8 mouse cellular contexts compared by ENCODE assay signal in genomic region chr12:50943741-50944521, GRCm38 (mm10).
DNase-seq lines count a peak whose midpoint lies in the region; ATAC-seq lines count a peak whose summit lies in the region.

No protein-coding gene starts in this region.

- ATAC-seq in embryonic facial prominence, embryonic 12.5 days (ENCODE audit: insufficient number of reproducible peaks, insufficient read depth, low FRiP score, low TSS enrichment), result 0 out of 2 replicates have a peak, but pooled peaks have one; percentile 41
- no peak for ATAC-seq in heart, embryonic 16.5 days (replicated peaks; ENCODE audit: extremely low read depth, insufficient read depth, low FRiP score)
- no peak for ATAC-seq in liver, embryonic 12.5 days

- DNase-seq in 3134 (ENCODE audit: extremely low read depth, insufficient read length, low spot score), result peak; percentile 15
- DNase-seq in adrenal gland, postnatal 10 days, result peak; percentile 71
- peak; percentile 59 to 69 for DNase-seq in kidney, postnatal 25 days
- peak; percentile 38 for DNase-seq in ovary, postnatal 14 days (ENCODE audit: low spot score)
- DNase-seq in thymus, postnatal 25 days, result no peak

- H3K4me2 ChIP-seq in embryonic facial prominence, embryonic 12.5 days (replicated peaks), result peak overlapping the region; percentile 60
- peak overlapping the region; percentile 67 for H3K4me2 ChIP-seq in heart, embryonic 16.5 days (ENCODE audit: low read depth, low read length)
- 0 out of 2 replicates have a peak overlapping the region, but pooled peaks have one; percentile 21 for H3K4me2 ChIP-seq in liver, embryonic 12.5 days

- H3K9me3 ChIP-seq in embryonic facial prominence, embryonic 12.5 days, result no peaks in the 10 kb centered on the region
- no peaks in the 10 kb centered on the region for H3K9me3 ChIP-seq in heart, embryonic 16.5 days (replicated peaks; ENCODE audit: control insufficient read depth, low read length)
- H3K9me3 ChIP-seq in liver, embryonic 12.5 days (replicated peaks), result no peaks in the 10 kb centered on the region

- no peaks in the 10 kb centered on the region for H3K4me1 ChIP-seq in embryonic facial prominence, embryonic 12.5 days
- no peaks in the 10 kb centered on the region for H3K4me1 ChIP-seq in heart, embryonic 16.5 days (ENCODE audit: control insufficient read depth, insufficient read depth, low read length)
- H3K4me1 ChIP-seq in liver, embryonic 12.5 days, result no peaks in the 10 kb centered on the region

- no peaks in the 10 kb centered on the region for H3K27me3 ChIP-seq in embryonic facial prominence, embryonic 12.5 days
- H3K27me3 ChIP-seq in heart, embryonic 16.5 days (ENCODE audit: control insufficient read depth, insufficient read depth, low read length), result peaks cover 4% of the 10 kb centered on the region; the same call in 1 of the 2 replicates
- no peaks in the 10 kb centered on the region for H3K27me3 ChIP-seq in liver, embryonic 12.5 days (replicated peaks)

- 23% methylated on average over 19 of the region's 19 CpGs for WGBS in embryonic facial prominence, embryonic 12.5 days
- WGBS in heart, embryonic 16.5 days, result 22% methylated on average over 19 of the region's 19 CpGs
- 23% methylated on average over 19 of the region's 19 CpGs for WGBS in liver, embryonic 12.5 days (ENCODE audit: insufficient replicate concordance)

- peak overlapping the region; percentile 61 for H3K9ac ChIP-seq in embryonic facial prominence, embryonic 12.5 days
- peak overlapping the region; percentile 42; the same call in 1 of the 2 replicates for H3K9ac ChIP-seq in heart, embryonic 16.5 days (ENCODE audit: low read length)
- no peak overlapping the region for H3K9ac ChIP-seq in liver, embryonic 12.5 days

- H3K36me3 ChIP-seq in embryonic facial prominence, embryonic 12.5 days, result no peaks in the 10 kb centered on the region
- no peaks in the 10 kb centered on the region for H3K36me3 ChIP-seq in heart, embryonic 16.5 days (ENCODE audit: control insufficient read depth, insufficient read depth)
- H3K36me3 ChIP-seq in liver, embryonic 12.5 days, result no peaks in the 10 kb centered on the region

- no peak overlapping the region for H3K27ac ChIP-seq in embryonic facial prominence, embryonic 12.5 days
- H3K27ac ChIP-seq in heart, embryonic 16.5 days (ENCODE audit: low read length), result no peak overlapping the region
- H3K27ac ChIP-seq in liver, embryonic 12.5 days, result no peak overlapping the region

- H3K4me3 ChIP-seq in embryonic facial prominence, embryonic 12.5 days, result peak overlapping the region; percentile 32
- peak overlapping the region; percentile 43 for H3K4me3 ChIP-seq in heart, embryonic 16.5 days (ENCODE audit: low read length)
- no peak overlapping the region for H3K4me3 ChIP-seq in liver, embryonic 12.5 days
